Mouse (Mus musculus) heart, adult 2 months (tissue): ENCODE results near the gene Bcl11a.

Experiments
- CTCF ChIP-seq: fragments of 200-600 bp; IDR thresholded peaks from 2 replicates; pipeline ENCODE4 v1.8.1; 2022; ENCODE audit warnings: antibody characterized with exemption, mild to moderate bottlenecking, moderate library complexity
- EP300 ChIP-seq: fragments of 200-500 bp; IDR thresholded peaks from 2 replicates; pipeline ENCODE4 v1.6.1; 2011; ENCODE audit warnings: low read depth, low read length, control low read depth; ENCODE audit not compliant: insufficient read depth
- POLR2A ChIP-seq: fragments of 200-500 bp; IDR thresholded peaks from 2 replicates; pipeline ENCODE4 v1.6.1; 2011; ENCODE audit warnings: mild to moderate bottlenecking, low read depth, low read length, control low read depth; ENCODE audit not compliant: insufficient read depth

DNA sequence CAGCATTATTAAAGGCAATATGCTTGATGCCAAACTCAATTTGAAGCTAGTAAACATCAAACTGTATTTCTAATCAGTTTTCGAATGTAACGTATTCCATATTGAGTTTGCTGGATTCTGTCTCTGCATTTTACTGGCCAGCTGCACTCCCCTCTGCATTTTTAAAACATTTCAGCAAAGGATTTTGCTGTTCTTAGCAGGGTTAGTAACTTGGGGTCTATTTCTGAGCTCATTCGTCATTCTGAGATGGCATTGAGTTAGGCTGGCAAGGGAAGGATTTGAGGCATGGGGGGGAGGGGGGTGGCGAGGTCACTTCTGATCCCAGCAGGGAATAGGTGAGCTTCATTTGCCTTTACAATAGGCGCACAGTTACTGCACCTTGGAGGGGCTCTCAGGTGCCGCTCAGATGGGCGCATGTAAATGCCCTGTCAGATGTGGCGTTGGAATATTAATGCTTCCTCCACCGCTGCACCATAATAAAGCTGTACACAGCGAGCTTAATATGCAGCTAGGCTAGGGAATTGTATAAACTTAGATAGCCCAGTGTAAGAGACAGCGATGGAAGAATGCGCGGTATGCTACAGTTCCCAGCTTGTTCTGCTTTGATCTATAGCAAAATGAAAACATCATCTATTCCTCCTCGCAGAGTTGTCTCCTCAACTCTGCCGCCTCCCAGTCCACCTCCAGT is 13.7 kb downstream of the Bcl11a start:
- TF ChIP-seq CTCF (no peak), POLR2A (no peak), EP300 (no peak)
